Mouse (Mus musculus): ENCODE measurements around the gene Ddx11.

- no peak for TF ChIP-seq MAX (IDR thresholded peaks at IDR 0.05)
- no peak for TF ChIP-seq CTCF (IDR thresholded peaks at IDR 0.05; ENCODE audit: control insufficient read depth, insufficient read depth, insufficient read length)
- no peak for TF ChIP-seq USF1 (IDR thresholded peaks at IDR 0.05; ENCODE audit: low read depth)
- no peak for TF ChIP-seq MYOD1 (IDR thresholded peaks at IDR 0.05; ENCODE audit: control insufficient read depth, insufficient read length, low read depth)
- no peak for TF ChIP-seq MYOG (IDR thresholded peaks at IDR 0.05; ENCODE audit: control insufficient read depth, extremely low read depth, insufficient read length)
- no peak for TF ChIP-seq FOSL1 (IDR thresholded peaks at IDR 0.05; ENCODE audit: insufficient read depth, low read length, poor library complexity, severe bottlenecking)
Measured at GRCm38 (mm10) chr17:66123816-66124610, 693 bp downstream of the Ddx11 start.
